In the genomic region with DNA sequence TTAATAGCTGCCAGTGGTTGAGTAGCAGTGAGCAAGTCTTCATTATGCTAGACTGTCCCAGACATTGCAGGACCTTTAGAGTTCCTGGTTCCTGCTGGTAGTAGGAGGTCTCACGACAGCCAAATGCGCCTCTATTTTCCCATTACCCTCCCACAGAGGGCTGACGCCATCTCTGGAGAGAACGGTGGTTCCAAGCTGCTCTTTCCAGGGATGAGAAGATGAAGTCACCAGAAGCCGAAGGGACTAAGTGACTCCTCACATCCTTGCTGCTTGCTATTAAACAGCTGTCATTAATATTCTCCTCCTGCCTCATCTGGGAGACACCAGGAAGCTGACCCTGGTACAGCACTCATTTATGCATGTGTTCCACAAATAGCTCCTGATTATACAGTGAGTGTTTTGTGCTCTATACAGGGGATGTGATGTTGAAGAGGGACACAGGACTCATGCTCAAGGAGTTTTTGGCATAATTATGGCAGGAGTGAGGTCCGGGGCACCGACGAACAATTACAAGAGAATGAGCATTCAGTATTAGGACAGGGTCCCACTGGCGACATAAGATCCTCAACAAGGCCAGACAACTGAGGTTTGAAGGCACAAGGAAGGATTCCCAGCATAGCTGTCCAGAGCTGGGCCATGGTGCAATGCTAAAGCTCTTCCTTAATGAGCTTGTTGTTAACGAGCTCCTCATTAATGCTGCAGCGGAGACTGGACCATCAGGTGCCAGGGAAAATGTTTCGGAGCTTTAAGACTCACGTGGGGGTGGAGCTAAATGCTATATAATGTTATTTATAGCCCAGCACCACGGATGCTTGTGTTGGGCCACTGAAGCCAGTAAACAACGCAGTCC, we compare ENCODE assay signal across 25 mouse cellular contexts.
DNase-seq lines count a peak whose midpoint lies in the region; ATAC-seq lines count a peak whose summit lies in the region.
"Had no signal": no experiment of that assay in that cellular context is flagged by ENCODE, and none has a peak within 500 bp of the region (broad histone marks: within the 10 kb centered on the region; RNA-seq: fewer than 3 reads in every experiment).

No protein-coding gene starts in this region.

- H3K27me3 ChIP-seq in heart, embryonic 12.5 days (replicated peaks), result no peaks in the 10 kb centered on the region
- no peaks in the 10 kb centered on the region for H3K27me3 ChIP-seq in hindbrain, embryonic 16.5 days (replicated peaks; ENCODE audit: control insufficient read depth, insufficient read depth, low read length)
- no peaks in the 10 kb centered on the region for H3K27me3 ChIP-seq in hindbrain, embryonic 12.5 days
- H3K27me3 ChIP-seq: embryonic facial prominence, embryonic 12.5 days; heart, embryonic 13.5 days; lung, embryonic 15.5 days had no signal

- DNase-seq in heart, adult 11 months, result peak; percentile 90
- DNase-seq in brain, adult 2 months (ENCODE audit: low read depth, low spot score), result peak; percentile 32
- peak; percentile 43 for DNase-seq in heart, postnatal 4 days
- no peak for DNase-seq in kidney, adult 9 months
- no peak for DNase-seq in kidney, postnatal 25 days
- DNase-seq: adrenal gland, postnatal 36 days; B cell, adult 2 months; cerebellum, adult 9-10 months; gastrocnemius, postnatal 14 days; kidney, adult 2 months; kidney, postnatal 14 days; right cerebral cortex, postnatal 14 days; spleen, adult 18-20 months; thymus, postnatal 25 days had no signal

- H3K4me3 ChIP-seq in heart, embryonic 12.5 days, result no peak overlapping the region
- H3K4me3 ChIP-seq in hindbrain, embryonic 16.5 days (ENCODE audit: low read length), result no peak overlapping the region
- H3K4me3 ChIP-seq in hindbrain, embryonic 12.5 days, result no peak overlapping the region
- H3K4me3 ChIP-seq: embryonic facial prominence, embryonic 12.5 days; erythroblast, embryonic 14.5 days; heart, embryonic 13.5 days; lung, embryonic 15.5 days; midbrain, embryonic 10.5 days had no signal

- ATAC-seq in heart, embryonic 12.5 days (ENCODE audit: insufficient number of reproducible peaks, low FRiP score), result no peak
- ATAC-seq in hindbrain, embryonic 16.5 days, result peak; percentile 74
- ATAC-seq in hindbrain, embryonic 12.5 days (ENCODE audit: low FRiP score), result no peak
- ATAC-seq: inflammation-experienced regulatory T-cells, adult 6 months had no signal

- peaks cover 14% of the 10 kb centered on the region for H3K4me1 ChIP-seq in heart, embryonic 12.5 days (replicated peaks)
- no peaks in the 10 kb centered on the region; the same call in none of the 2 replicates for H3K4me1 ChIP-seq in hindbrain, embryonic 16.5 days (ENCODE audit: control insufficient read depth, insufficient read depth, low read depth, low read length)
- peaks cover 8% of the 10 kb centered on the region; the same call in 1 of the 2 replicates for H3K4me1 ChIP-seq in hindbrain, embryonic 12.5 days
- H3K4me1 ChIP-seq: embryonic facial prominence, embryonic 12.5 days; lung, embryonic 15.5 days had no signal

- no peaks in the 10 kb centered on the region for H3K9me3 ChIP-seq in heart, embryonic 12.5 days (replicated peaks)
- no peaks in the 10 kb centered on the region for H3K9me3 ChIP-seq in hindbrain, embryonic 16.5 days (ENCODE audit: control insufficient read depth, low read length)
- no peaks in the 10 kb centered on the region for H3K9me3 ChIP-seq in hindbrain, embryonic 12.5 days (replicated peaks)
- H3K9me3 ChIP-seq: embryonic facial prominence, embryonic 12.5 days; heart, embryonic 13.5 days; lung, embryonic 15.5 days; midbrain, embryonic 10.5 days had no signal

- no peaks in the 10 kb centered on the region for H3K36me3 ChIP-seq in heart, embryonic 12.5 days
- no peaks in the 10 kb centered on the region for H3K36me3 ChIP-seq in hindbrain, embryonic 16.5 days (ENCODE audit: control insufficient read depth, insufficient read depth, low read length)
- H3K36me3 ChIP-seq in hindbrain, embryonic 12.5 days, result no peaks in the 10 kb centered on the region
- H3K36me3 ChIP-seq: embryonic facial prominence, embryonic 12.5 days; heart, embryonic 13.5 days; lung, embryonic 15.5 days; midbrain, embryonic 10.5 days had no signal

- no peak overlapping the region for H3K4me2 ChIP-seq in heart, embryonic 12.5 days
- H3K4me2 ChIP-seq in hindbrain, embryonic 16.5 days (ENCODE audit: low read length), result no peak overlapping the region
- H3K4me2 ChIP-seq in hindbrain, embryonic 12.5 days (replicated peaks), result no peak overlapping the region
- H3K4me2 ChIP-seq: embryonic facial prominence, embryonic 12.5 days; heart, embryonic 13.5 days; lung, embryonic 15.5 days had no signal

- no peak overlapping the region for H3K9ac ChIP-seq in heart, embryonic 12.5 days
- no peak overlapping the region for H3K9ac ChIP-seq in hindbrain, embryonic 16.5 days (ENCODE audit: low read depth, low read length)
- no peak overlapping the region for H3K9ac ChIP-seq in hindbrain, embryonic 12.5 days
- H3K9ac ChIP-seq: embryonic facial prominence, embryonic 12.5 days; heart, embryonic 13.5 days; liver, embryonic 14.5 days; lung, embryonic 15.5 days had no signal

- no peak overlapping the region for H3K27ac ChIP-seq in heart, embryonic 12.5 days (ENCODE audit: poor library complexity, severe bottlenecking)
- H3K27ac ChIP-seq in hindbrain, embryonic 16.5 days (ENCODE audit: low read depth, low read length), result no peak overlapping the region
- no peak overlapping the region for H3K27ac ChIP-seq in hindbrain, embryonic 12.5 days
- H3K27ac ChIP-seq: embryonic facial prominence, embryonic 12.5 days; heart, embryonic 13.5 days; liver, embryonic 14.5 days; lung, embryonic 15.5 days; macrophage; midbrain, embryonic 10.5 days had no signal

- WGBS in heart, embryonic 12.5 days, result 73% methylated on average over 15 of the region's 15 CpGs
- WGBS in hindbrain, embryonic 16.5 days, result 60% methylated on average over 15 of the region's 15 CpGs
- 72% methylated on average over 15 of the region's 15 CpGs for WGBS in hindbrain, embryonic 12.5 days

Comparison
In these comparisons a context has a peak if more than half of its experiments do, and no peak if none do; other contexts are left out.
1. DNase-seq: peak in heart, adult 11 months (single experiment), brain, adult 2 months (single experiment) and heart, postnatal 4 days (single experiment); none in kidney, adult 9 months (single experiment) and kidney, postnatal 25 days (0 of 2).